Mouse (Mus musculus): Measurements from ENCODE around the gene Plekha1. TPM values are rescaled to one million over a fixed set of nuclear protein-coding genes. Genes with fewer than 3 reads are reported as not detected.

The Plekha1 gene
- total and polyA plus RNA-seq, 3 experiments = 6.9 to 22.1 TPM; not detected in 1

- TF ChIP-seq CTCF (IDR thresholded peaks at IDR 0.05 in 2 of 3, conservative IDR thresholded peaks at IDR 0.05 in 1 of 3; ENCODE audit: control insufficient read depth in 1 of 3, insufficient read depth in 1 of 3, low read depth in 2 of 3, low read length in 3 of 3, poor library complexity in 1 of 3, severe bottlenecking in 1 of 3) = no peak
- no peak for TF ChIP-seq GABPA (IDR thresholded peaks at IDR 0.05; ENCODE audit: low read depth, low read length)
These were observed 83.8 kb downstream of the Plekha1 start (continued) for GRCm38 (mm10) chr7:130949331-130949751.

GRCm38 (mm10) chr7:130950482-130950881, 84.9 kb downstream of the Plekha1 start:
- DNase-seq (ENCODE audit: low read depth, low spot score) = no peak
- H3K36me3 ChIP-seq (ENCODE audit: control insufficient read depth in 1 of 2, insufficient read depth in 2 of 2, low read length in 2 of 2) = no peaks in the 10 kb centered on the region
- no peaks in the 10 kb centered on the region for H3K79me2 ChIP-seq (ENCODE audit: control insufficient read depth, insufficient read depth, low read length, poor library complexity)
- H3K9ac ChIP-seq (ENCODE audit: control insufficient read depth, low read depth, low read length, poor library complexity, severe bottlenecking) = no peak overlapping the region
- H3K4me1 ChIP-seq (ENCODE audit: control insufficient read depth in 1 of 2, insufficient read depth in 2 of 2, low read length in 2 of 2) = no peaks in the 10 kb centered on the region
- no peak overlapping the region for H3K27ac ChIP-seq (ENCODE audit: control insufficient read depth, low read depth, low read length)
- H3K27me3 ChIP-seq (ENCODE audit: control insufficient read depth in 1 of 2, insufficient read depth in 2 of 2, low read length in 2 of 2) = no peaks in the 10 kb centered on the region
- TF ChIP-seq NRF1 (IDR thresholded peaks at IDR 0.05; ENCODE audit: insufficient read depth, low read depth, low read length, poor library complexity, severe bottlenecking) (no peak), TAL1 (IDR thresholded peaks at IDR 0.05; ENCODE audit: low read length) (no peak), ZMIZ1 (IDR thresholded peaks at IDR 0.05; ENCODE audit: low read depth, low read length) (no peak), ZC3H11A (IDR thresholded peaks at IDR 0.05; ENCODE audit: low read depth, low read length) (no peak), USF1 (IDR thresholded peaks at IDR 0.05; ENCODE audit: low read depth, low read length) (no peak), USF2 (IDR thresholded peaks at IDR 0.05; ENCODE audit: borderline replicate concordance in 1 of 2, insufficient read depth in 1 of 2, low read depth in 1 of 2, low read length in 2 of 2) (no peak), ETS1 (IDR thresholded peaks at IDR 0.05; ENCODE audit: low read depth, low read length) (no peak), UBTF (IDR thresholded peaks at IDR 0.05; ENCODE audit: borderline replicate concordance, insufficient read depth, low read depth, low read length) (no peak), TCF12 (IDR thresholded peaks at IDR 0.05; ENCODE audit: low read depth, low read length) (no peak), POLR2AphosphoS5 (IDR thresholded peaks at IDR 0.05; ENCODE audit: borderline replicate concordance, low read depth, low read length) (no peak)
- H3K9me3 ChIP-seq (replicated peaks; ENCODE audit: insufficient read depth, low read length) = no peaks in the 10 kb centered on the region
- no peak overlapping the region for H3K4me3 ChIP-seq (ENCODE audit: control insufficient read depth in 1 of 2, insufficient read depth in 1 of 2, low read depth in 2 of 2, low read length in 2 of 2)

GRCm38 (mm10) chr7:130951004-130951403, 85.4 kb downstream of the Plekha1 start:
- no peaks in the 10 kb centered on the region for H3K9me3 ChIP-seq (replicated peaks; ENCODE audit: insufficient read depth, low read length)
- TF ChIP-seq BHLHE40 (IDR thresholded peaks at IDR 0.05; ENCODE audit: borderline replicate concordance, low read depth, low read length) (no peak), CHD1 (IDR thresholded peaks at IDR 0.05; ENCODE audit: low read depth, low read length) (no peak), GATA1 (IDR thresholded peaks at IDR 0.05; ENCODE audit: low read depth, low read length) (no peak), CTCF (IDR thresholded peaks at IDR 0.05 in 2 of 3, conservative IDR thresholded peaks at IDR 0.05 in 1 of 3; ENCODE audit: control insufficient read depth in 1 of 3, insufficient read depth in 1 of 3, low read depth in 2 of 3, low read length in 3 of 3, poor library complexity in 1 of 3, severe bottlenecking in 1 of 3) (no peak), POLR2A (IDR thresholded peaks at IDR 0.05; ENCODE audit: control insufficient read depth in 1 of 2, insufficient read depth in 1 of 2, low read depth in 1 of 2, low read length in 2 of 2, poor library complexity in 1 of 2) (no peak), TCF12 (IDR thresholded peaks at IDR 0.05; ENCODE audit: low read depth, low read length) (no peak), POLR2AphosphoS2 (IDR thresholded peaks at IDR 0.05; ENCODE audit: low read length) (no peak), RCOR1 (IDR thresholded peaks at IDR 0.05; ENCODE audit: low read depth, low read length) (no peak), MAFK (IDR thresholded peaks at IDR 0.05; ENCODE audit: borderline replicate concordance, low read depth, low read length) (no peak), USF2 (IDR thresholded peaks at IDR 0.05; ENCODE audit: borderline replicate concordance in 1 of 2, insufficient read depth in 1 of 2, low read depth in 1 of 2, low read length in 2 of 2) (no peak), E2F4 (IDR thresholded peaks at IDR 0.05; ENCODE audit: borderline replicate concordance, low read depth, low read length) (no peak)

More at GRCm38 (mm10) chr7:130951004-130951403, 85.4 kb downstream of the Plekha1 start:
- H3K79me2 ChIP-seq (ENCODE audit: control insufficient read depth, insufficient read depth, low read length, poor library complexity) = no peaks in the 10 kb centered on the region
- no peak overlapping the region for H3K9ac ChIP-seq (ENCODE audit: control insufficient read depth, low read depth, low read length, poor library complexity, severe bottlenecking)
- H3K4me1 ChIP-seq (ENCODE audit: control insufficient read depth in 1 of 2, insufficient read depth in 2 of 2, low read length in 2 of 2) = no peaks in the 10 kb centered on the region
- H3K27ac ChIP-seq (ENCODE audit: control insufficient read depth, low read depth, low read length) = no peak overlapping the region
- DNase-seq (ENCODE audit: low read depth, low spot score) = no peak
- no peak overlapping the region for H3K4me3 ChIP-seq (ENCODE audit: control insufficient read depth in 1 of 2, insufficient read depth in 1 of 2, low read depth in 2 of 2, low read length in 2 of 2)
- H3K36me3 ChIP-seq (ENCODE audit: control insufficient read depth in 1 of 2, insufficient read depth in 2 of 2, low read length in 2 of 2) = no peaks in the 10 kb centered on the region
- no peaks in the 10 kb centered on the region for H3K27me3 ChIP-seq (ENCODE audit: control insufficient read depth in 1 of 2, insufficient read depth in 2 of 2, low read length in 2 of 2)

Measured in MEL (cell line).